Mouse (Mus musculus) kidney, postnatal 14 days (tissue): Measurements from ENCODE around the gene Pecam1.
"Not testable (repeated sequence)": the region's sequence is repeated elsewhere in the genome, so short reads cannot be mapped to it uniquely, and the experiment has no call there.

Source experiments
- DNase-seq: peaks from one replicate; pipeline ENCODE4 v3.0.0; 2022; ENCODE audit warnings: mixed read lengths

The Pecam1 gene

GRCm38 (mm10) chr11:106622056-106622455, 128.4 kb downstream of the Pecam1 start:
- no peak for DNase-seq

- DNase-seq, result not testable (repeated sequence)
Measured at GRCm38 (mm10) chr11:106618768-106619167, 131.7 kb downstream of the Pecam1 start.

GRCm38 (mm10) chr11:106617821-106618580, 132.4 kb downstream of the Pecam1 start:
- DNase-seq, result no peak

GRCm38 (mm10) chr11:106615561-106615960, 134.9 kb downstream of the Pecam1 start:
- DNase-seq, result no peak

- peak; percentile 24 for DNase-seq
Measured at GRCm38 (mm10) chr11:106614339-106614645, 136.1 kb downstream of the Pecam1 start.

GRCm38 (mm10) chr11:106613638-106614338, 136.6 kb downstream of the Pecam1 start:
- no peak for DNase-seq

GRCm38 (mm10) chr11:106612961-106613637, 137.3 kb downstream of the Pecam1 start, which contains the start of gene Tex2:
TSS of gene Tex2 (minus strand) at chr11:106613423.
- DNase-seq, result peak; percentile 99

GRCm38 (mm10) chr11:106612209-106612960, 138.0 kb downstream of the Pecam1 start:
- peak; percentile 38 for DNase-seq

- DNase-seq, result no peak
Measured at GRCm38 (mm10) chr11:106609731-106610130, 140.7 kb downstream of the Pecam1 start.

- DNase-seq, result no peak
Measured at GRCm38 (mm10) chr11:106607316-106607715, 143.1 kb downstream of the Pecam1 start.

- DNase-seq, result no peak
Measured at GRCm38 (mm10) chr11:106606042-106606441, 144.4 kb downstream of the Pecam1 start.
